Mouse (Mus musculus) spleen, adult 2 months (tissue): ENCODE results near the gene Gnao1. TPM values are rescaled to one million over a fixed set of nuclear protein-coding genes. Genes with fewer than 3 reads are reported as not detected.

Experiments used
- DNase-seq, 2 experiments: peaks; one replicate each; pipeline versions ENCODE4 v3.0.0 to v3.0.0-alpha.2; 2012 to 2021; ENCODE audit warnings: low spot score in 2 of 2, low read depth in 1 of 2
- H3K27ac ChIP-seq: fragments of 200-500 bp; 2 replicates; pipeline ENCODE4 v1.5.1; 2012; ENCODE audit warnings: low read length, inconsistent platforms; ENCODE audit not compliant: insufficient read depth
- H3K27me3 ChIP-seq: fragments of 200-500 bp; 2 replicates; pipeline ENCODE4 v1.6.1; 2012; ENCODE audit warnings: mild to moderate bottlenecking, moderate library complexity, low read length, inconsistent platforms; ENCODE audit not compliant: control insufficient read depth, insufficient read depth
- H3K36me3 ChIP-seq: fragments of 200-500 bp; 2 replicates; pipeline ENCODE4 v1.6.1; 2012; ENCODE audit warnings: mild to moderate bottlenecking, low read length, inconsistent platforms; ENCODE audit not compliant: control insufficient read depth, insufficient read depth
- H3K4me1 ChIP-seq: fragments of 200-500 bp; 2 replicates; pipeline ENCODE4 v1.6.1; 2011; ENCODE audit warnings: inconsistent platforms; ENCODE audit not compliant: control insufficient read depth, insufficient read depth, insufficient read length
- H3K4me3 ChIP-seq: fragments of 200-500 bp; 2 replicates; pipeline ENCODE4 v1.5.1; 2011; ENCODE audit warnings: mild to moderate bottlenecking, inconsistent platforms; ENCODE audit not compliant: insufficient read depth, insufficient read length; ENCODE audit errors: extremely low read depth
- CTCF ChIP-seq: fragments of 200-500 bp; IDR thresholded peaks from 2 replicates; pipeline ENCODE4 v1.5.1; 2011; ENCODE audit warnings: mild to moderate bottlenecking, inconsistent platforms; ENCODE audit not compliant: insufficient read depth, insufficient read length, insufficient replicate concordance; ENCODE audit errors: extremely low read depth
- POLR2A ChIP-seq: fragments of 200-500 bp; IDR thresholded peaks from 2 replicates; pipeline ENCODE4 v1.6.1; 2011; ENCODE audit warnings: low read depth, low read length, inconsistent platforms
- WGBS: fragments of 180-500 bp; shearing (Covaris S2); methylation state at CpG from one replicate; pipeline ENCODE4 v1.1.7; 2018; 5-methylcytosine and 5-hydroxymethylcytosine counted together
- polyA plus RNA-seq: library from polyadenylated mRNA; depleted of rRNA; stranded (reverse); fragments of >200 nt; gene quantifications from 2 replicates; pipeline ENCODE4 v1.2.3, GENCODE M21; 2012

Gene Gnao1
- polyA plus RNA-seq, 1 experiment: 2.5 TPM

DNA sequence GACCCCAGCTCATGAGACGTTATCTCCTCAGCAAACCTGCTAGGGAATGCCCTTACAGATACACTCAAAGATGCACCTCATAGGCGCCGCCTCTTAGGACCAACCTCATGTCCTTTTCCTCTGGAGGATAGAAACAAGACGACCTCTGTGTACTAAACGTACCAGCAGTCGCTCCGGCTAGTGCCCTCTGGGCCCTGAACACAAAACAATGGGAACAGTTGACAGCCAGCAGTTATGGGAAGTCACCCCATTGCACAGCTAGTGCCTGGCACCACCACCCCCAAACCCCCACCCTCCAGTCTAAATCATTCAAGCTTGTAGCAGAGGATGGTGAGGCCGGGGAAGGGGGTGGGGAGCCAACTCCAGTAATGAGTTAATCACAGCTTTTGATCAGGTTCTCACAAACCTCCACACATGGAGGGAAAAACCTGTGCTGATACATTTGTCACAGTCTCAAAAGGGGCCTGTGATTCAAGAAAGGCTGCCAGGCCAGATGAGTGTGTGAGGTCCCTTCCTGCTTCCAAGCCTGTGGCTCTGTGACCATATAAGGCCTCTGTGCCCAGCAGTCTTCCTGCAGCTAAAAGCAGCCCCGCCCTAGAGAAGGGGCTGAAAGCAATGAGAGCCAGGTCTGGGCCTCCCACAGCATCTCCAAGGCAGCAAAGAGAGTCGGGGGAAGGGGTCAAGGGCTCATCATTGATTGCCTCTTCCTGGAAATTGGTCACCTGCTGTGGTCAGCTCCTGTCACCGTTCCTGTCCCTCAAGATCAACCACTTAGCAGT is 79.1 kb downstream of the Gnao1 start:
- Histone ChIP-seq H3K4me1 (no peaks in the 10 kb centered on the region), H3K36me3 (no peaks in the 10 kb centered on the region), H3K4me3 (no peak overlapping the region), H3K27ac (no peak overlapping the region), H3K27me3 (no peaks in the 10 kb centered on the region)
- WGBS: 77% methylated on average over 11 of the region's 11 CpGs
- TF ChIP-seq POLR2A (no peak), CTCF (no peak)
- no peak for DNase-seq

DNA sequence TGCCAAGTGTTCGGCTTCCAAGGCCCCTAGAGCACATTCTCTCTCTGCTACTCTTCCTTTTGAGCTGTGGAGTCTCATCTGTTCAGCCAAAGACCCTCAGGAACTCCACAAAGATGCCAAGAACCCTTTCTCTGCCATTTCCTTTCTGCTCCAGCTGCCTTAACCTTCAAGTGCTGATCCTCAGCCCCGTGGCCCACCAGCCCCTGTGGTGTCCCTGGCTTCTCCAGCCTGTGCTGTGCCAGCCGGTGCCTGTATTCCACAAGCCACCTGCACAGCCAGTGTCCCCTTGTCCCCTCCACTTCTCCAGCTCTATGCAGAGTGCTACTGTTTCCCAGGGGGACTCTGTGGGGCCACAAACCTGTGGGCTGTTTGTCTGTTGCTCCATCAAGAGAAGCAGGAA is 83.8 kb downstream of the Gnao1 start:
- Histone ChIP-seq H3K4me1 (no peaks in the 10 kb centered on the region), H3K27ac (no peak overlapping the region), H3K36me3 (no peaks in the 10 kb centered on the region), H3K4me3 (no peak overlapping the region), H3K27me3 (no peaks in the 10 kb centered on the region)
- WGBS: 71% methylated on average over 3 of the region's 3 CpGs
- TF ChIP-seq CTCF: no peak
- no peak for TF ChIP-seq POLR2A
- no peak for DNase-seq

DNA sequence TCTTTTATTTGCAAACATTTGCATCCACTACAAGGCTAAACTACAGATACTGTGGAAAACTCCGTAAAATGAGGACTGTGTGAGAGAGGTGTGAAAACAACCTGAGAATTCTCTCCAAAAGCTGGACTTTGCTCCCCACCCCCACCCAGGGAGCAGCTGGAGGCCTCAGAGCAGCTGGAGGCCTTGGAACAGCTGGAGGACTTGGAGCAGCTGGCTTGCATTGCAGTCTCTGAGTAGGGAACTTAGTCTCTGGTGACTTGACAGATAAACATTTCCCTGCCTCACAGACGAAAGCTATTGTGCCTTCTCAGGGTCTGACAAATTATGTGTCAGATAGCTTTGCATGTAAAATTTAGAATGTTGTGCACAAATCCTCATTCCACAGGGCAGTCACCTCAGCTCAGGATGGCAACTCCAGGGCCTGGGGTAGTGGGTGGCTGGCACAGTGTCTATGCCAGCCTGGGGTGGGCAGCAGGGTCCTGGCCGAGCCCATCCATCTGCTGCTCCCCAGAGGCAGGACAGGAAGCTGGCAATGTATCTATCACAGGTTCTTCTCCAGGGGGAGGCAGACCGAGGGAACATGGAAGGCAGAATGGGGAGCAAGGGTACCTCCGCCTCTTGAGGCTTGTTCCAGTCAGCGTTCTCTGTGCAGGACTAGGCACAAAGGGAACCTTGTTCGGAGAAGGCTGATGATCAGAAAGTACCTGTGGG is 87.2 kb downstream of the Gnao1 start:
- no peaks in the 10 kb centered on the region for H3K27me3 ChIP-seq
- 86% methylated on average over 7 of the region's 7 CpGs for WGBS
- no peaks in the 10 kb centered on the region for H3K4me1 ChIP-seq
- no peaks in the 10 kb centered on the region for H3K36me3 ChIP-seq
- H3K4me3 ChIP-seq: no peak overlapping the region
- DNase-seq: no peak
- TF ChIP-seq POLR2A: no peak
- TF ChIP-seq CTCF: no peak
- no peak overlapping the region for H3K27ac ChIP-seq

DNA sequence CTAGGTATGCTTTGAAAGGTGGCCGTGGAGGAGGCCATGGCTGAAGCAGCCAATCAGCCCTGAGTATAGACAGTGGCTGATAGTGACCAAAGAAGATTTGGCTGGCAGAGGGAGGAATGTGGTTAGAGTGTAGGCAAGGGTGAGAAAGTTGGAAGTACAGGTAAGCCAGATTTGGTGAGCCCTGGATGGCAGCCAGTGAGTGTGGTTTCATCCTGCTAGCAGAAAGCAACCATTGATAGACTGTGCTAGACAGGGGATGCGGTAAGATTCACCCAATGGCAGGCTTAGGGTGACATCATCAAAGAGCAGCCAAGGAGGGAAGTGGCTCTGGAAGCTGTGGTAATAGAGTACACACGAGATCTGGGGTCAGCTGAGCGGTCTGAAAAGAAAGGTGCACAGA is 88.8 kb downstream of the Gnao1 start:
- Histone ChIP-seq H3K4me3 (no peak overlapping the region), H3K27me3 (no peaks in the 10 kb centered on the region), H3K4me1 (no peaks in the 10 kb centered on the region), H3K36me3 (no peaks in the 10 kb centered on the region), H3K27ac (no peak overlapping the region)
- 59% methylated on average over 4 of the region's 4 CpGs for WGBS
- TF ChIP-seq POLR2A (no peak), CTCF (no peak)
- no peak for DNase-seq

DNA sequence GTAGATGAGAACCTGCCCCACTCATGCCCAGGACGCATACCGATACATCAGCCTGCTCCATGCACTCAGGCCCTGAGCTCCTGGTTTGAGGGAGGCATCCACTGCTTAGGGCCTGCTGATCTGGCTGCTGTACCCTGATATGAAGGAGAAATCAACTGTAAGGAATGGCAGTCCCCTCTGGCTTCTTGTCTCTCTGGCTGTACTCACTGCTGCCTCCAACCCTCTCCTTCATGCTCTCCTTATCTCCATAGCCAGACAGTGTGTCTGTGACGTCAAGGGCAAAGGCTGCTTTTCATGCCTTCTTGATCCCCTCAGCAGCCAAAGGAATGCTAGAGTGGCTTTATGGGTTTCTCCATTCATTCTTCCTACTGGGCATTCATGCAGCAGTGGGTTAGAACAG is 92.3 kb downstream of the Gnao1 start:
- 86% methylated on average over 3 of the region's 3 CpGs for WGBS
- DNase-seq: no peak

DNA sequence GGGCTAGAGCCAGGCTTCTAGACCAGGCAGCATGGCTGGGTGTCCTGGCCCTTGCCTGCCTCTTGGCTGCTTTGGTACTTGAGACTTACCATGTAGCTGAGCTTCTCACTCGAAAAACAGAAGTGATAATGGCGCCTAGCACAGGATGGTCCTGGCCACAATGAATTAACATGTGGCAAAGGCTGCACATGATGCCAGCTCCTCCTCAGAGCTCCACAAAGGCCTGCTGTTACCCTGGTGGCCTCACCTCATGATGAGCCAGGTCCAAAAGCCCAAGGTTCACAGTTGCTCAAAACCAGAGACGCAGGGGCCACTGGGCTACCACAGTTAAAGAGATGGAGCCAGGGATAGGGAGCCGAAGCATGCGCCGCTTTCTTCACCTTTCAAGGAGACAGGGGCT is 97.2 kb downstream of the Gnao1 start:
- Histone ChIP-seq H3K4me1 (no peaks in the 10 kb centered on the region), H3K27ac (no peak overlapping the region), H3K36me3 (no peaks in the 10 kb centered on the region), H3K27me3 (no peaks in the 10 kb centered on the region), H3K4me3 (no peak overlapping the region)
- no peak for DNase-seq
- 84% methylated on average over 6 of the region's 6 CpGs for WGBS
- TF ChIP-seq CTCF (no peak), POLR2A (no peak)

More for the DNA sequence above, 92.3 kb downstream of the Gnao1 start:
- H3K27me3 ChIP-seq: no peaks in the 10 kb centered on the region
- no peaks in the 10 kb centered on the region for H3K4me1 ChIP-seq
- H3K36me3 ChIP-seq: no peaks in the 10 kb centered on the region
- H3K4me3 ChIP-seq: no peak overlapping the region
- TF ChIP-seq POLR2A: no peak
- TF ChIP-seq CTCF: no peak
- H3K27ac ChIP-seq: no peak overlapping the region

DNA sequence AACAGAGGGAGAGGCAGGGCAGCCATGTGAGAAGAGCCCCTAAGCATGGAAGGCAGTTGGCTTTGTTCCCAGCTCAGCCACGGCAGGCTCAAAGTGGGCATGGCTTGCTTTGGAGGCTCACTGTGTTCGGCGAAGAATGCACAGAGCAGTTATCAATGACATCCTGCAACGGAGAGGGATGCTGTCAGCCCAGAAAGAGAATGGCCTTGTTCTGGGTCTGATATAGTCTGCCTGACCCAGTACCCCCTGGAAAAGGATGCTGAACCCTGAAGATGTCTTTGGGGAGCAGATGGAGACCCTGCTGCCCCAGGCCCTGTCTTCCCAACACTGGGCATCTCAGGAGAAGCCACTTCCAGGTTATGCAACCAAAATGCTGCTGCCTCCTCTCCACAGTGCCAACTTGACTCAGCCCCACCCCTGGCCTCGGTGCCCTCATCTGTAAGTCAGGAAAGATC is 98.2 kb downstream of the Gnao1 start:
- no peaks in the 10 kb centered on the region for H3K36me3 ChIP-seq
- WGBS: 54% methylated on average over 5 of the region's 5 CpGs
- H3K27me3 ChIP-seq: no peaks in the 10 kb centered on the region
- TF ChIP-seq POLR2A (no peak), CTCF (no peak)
- no peak for DNase-seq
- H3K27ac ChIP-seq: no peak overlapping the region
- no peak overlapping the region for H3K4me3 ChIP-seq
- H3K4me1 ChIP-seq: no peaks in the 10 kb centered on the region
